Mouse (Mus musculus): Measurements from ENCODE around the gene C2cd2.

- TF ChIP-seq POLR2A (IDR thresholded peaks at IDR 0.05; ENCODE audit: low read depth, low read length) (no peak), CTCF (conservative IDR thresholded peaks at IDR 0.05; ENCODE audit: insufficient read depth, insufficient read length, low read depth, low read length) (no peak)
Observed at GRCm38 (mm10) chr16:97927331-97927938, 35.0 kb downstream of the C2cd2 start.
